Mouse (Mus musculus) cerebellum, adult 2 months (tissue): ENCODE results near the gene Xpr1. TPM values are rescaled to one million over a fixed set of nuclear protein-coding genes. Genes with fewer than 3 reads are reported as not detected.

Experiments
- DNase-seq, 2 experiments: peaks; one replicate each; pipeline ENCODE4 v3.0.0; 2021
- H3K27ac ChIP-seq: fragments of 200-500 bp; 2 replicates; pipeline ENCODE4 v1.5.1; 2012; ENCODE audit warnings: low read length, control low read depth, inconsistent platforms; ENCODE audit not compliant: insufficient read depth
- H3K27me3 ChIP-seq: fragments of 200-500 bp; 2 replicates; pipeline ENCODE4 v1.6.1; 2012; ENCODE audit warnings: inconsistent platforms, mild to moderate bottlenecking, low read length, moderate library complexity; ENCODE audit not compliant: control insufficient read depth, insufficient read depth
- H3K4me1 ChIP-seq: fragments of 200-500 bp; 2 replicates; pipeline ENCODE4 v1.6.1; 2011; ENCODE audit warnings: low read length; ENCODE audit not compliant: control insufficient read depth, insufficient read depth
- H3K4me3 ChIP-seq: fragments of 200-500 bp; replicated peaks from 2 replicates; pipeline ENCODE3; 2011; ENCODE audit warnings: mild to moderate bottlenecking, low read depth, low read length, control low read depth; ENCODE audit not compliant: insufficient read depth
- CTCF ChIP-seq: fragments of 200-500 bp; IDR thresholded peaks from 2 replicates; pipeline ENCODE4 v1.5.1; 2011; ENCODE audit warnings: low read depth, mild to moderate bottlenecking, control low read depth, low read length, moderate library complexity, borderline replicate concordance; ENCODE audit not compliant: insufficient read depth
- POLR2A ChIP-seq: fragments of 200-500 bp; IDR thresholded peaks from 2 replicates; pipeline ENCODE4 v1.6.1; 2011; ENCODE audit warnings: low read length, control low read depth, borderline replicate concordance; ENCODE audit not compliant: insufficient read depth
- WGBS: fragments of 180-500 bp; shearing (Covaris S2); methylation state at CpG from one replicate; pipeline ENCODE4 v1.1.7; 2018; 5-methylcytosine and 5-hydroxymethylcytosine counted together
- polyA plus RNA-seq: library from polyadenylated mRNA; depleted of rRNA; stranded (reverse); fragments of >200 nt; gene quantifications from 2 replicates; pipeline ENCODE4 v1.2.3, GENCODE M21; 2012; rRNA removed

Gene Xpr1
- polyA plus RNA-seq: 29.1 and 30.6 TPM in 2 replicates

DNA sequence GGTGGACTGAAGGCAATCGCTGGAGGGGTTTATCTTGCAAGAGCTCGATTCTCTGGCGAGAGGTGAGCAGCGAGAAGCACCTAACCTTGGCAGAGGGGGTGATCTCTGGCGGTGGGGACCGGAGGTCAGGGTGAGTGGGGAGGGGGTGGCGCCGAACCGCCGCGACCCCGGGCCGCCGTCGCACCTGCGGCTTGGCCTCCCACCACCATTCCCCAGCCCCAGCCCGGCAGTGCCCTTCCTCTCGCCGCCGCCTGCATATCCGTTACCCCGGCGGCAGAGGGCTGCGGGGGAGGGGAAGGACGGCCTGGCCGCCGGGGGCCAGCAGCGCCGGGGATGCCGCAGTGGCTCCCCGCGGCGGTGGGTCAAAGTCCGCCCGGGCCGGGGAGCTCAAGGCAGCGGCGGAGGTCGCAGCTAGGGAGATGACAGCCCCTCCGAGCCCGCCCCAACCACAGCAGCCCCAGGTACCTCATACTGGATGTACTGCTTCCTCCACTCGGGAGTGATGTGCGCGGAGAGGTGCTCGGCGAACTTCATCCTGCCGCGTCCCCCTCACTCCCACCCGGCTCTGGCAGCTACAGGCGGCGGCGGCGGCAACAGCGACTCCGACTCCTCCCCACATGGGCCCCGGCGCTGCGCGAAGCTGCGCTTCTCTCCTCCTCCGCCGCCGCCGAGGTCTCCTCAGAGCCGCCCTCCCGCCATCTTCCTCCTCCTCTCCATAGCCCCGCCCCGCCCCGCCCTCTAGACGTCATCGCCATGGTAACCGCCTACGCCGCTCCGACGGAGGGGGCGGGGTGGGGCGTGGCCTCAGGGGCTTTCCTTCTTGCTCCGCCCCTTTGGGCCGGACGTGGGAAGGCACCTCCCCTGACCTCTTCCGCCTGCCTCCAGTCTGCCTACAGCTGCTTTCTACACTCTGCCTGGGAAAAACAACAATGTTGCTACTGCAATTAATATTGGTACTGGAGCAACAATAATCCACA, at the start of gene Xpr1:
Gene Xpr1 (minus strand): TSS at position 715 of the 977 bp plus-strand sequence.
- peak within 1 kb of the TSS; percentile 57; the same call in 1 of the 2 replicates for H3K27ac ChIP-seq
- peak; percentile 93 to 94 for DNase-seq
- H3K4me1 ChIP-seq: no peaks in the 10 kb centered on the region
- peak within 1 kb of the TSS; percentile 85 for H3K4me3 ChIP-seq
- WGBS: under 1% methylated on average over 73 of the region's 82 CpGs
- TF ChIP-seq CTCF (no peak), POLR2A (peak; percentile 61)
- no peaks in the 10 kb centered on the region for H3K27me3 ChIP-seq

DNA sequence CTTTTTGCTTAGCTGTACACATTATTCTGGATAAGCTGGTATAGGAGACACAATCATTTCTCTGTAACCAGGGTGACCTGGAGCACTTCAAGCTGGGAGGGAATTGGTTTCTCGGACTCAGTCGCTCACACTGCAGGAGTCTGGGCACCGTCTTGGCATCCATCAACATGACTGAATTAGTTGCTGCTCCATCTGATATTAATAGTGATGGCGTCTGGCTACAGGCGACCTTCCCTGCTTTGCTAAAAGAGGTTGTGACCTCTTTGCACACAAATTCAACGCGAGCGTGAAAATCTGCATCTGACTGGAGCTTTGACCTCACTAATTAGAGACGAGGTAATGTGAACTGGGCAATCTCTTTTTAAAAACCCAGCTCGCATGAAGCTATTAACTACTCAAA, 46.2 kb upstream of the Xpr1 start:
- Histone ChIP-seq H3K27me3 (no peaks in the 10 kb centered on the region), H3K27ac (no peak overlapping the region), H3K4me1 (no peaks in the 10 kb centered on the region), H3K4me3 (no peak overlapping the region)
- 28% methylated on average over 10 of the region's 10 CpGs for WGBS
- TF ChIP-seq CTCF: no peak
- no peak for TF ChIP-seq POLR2A
- no peak for DNase-seq

DNA sequence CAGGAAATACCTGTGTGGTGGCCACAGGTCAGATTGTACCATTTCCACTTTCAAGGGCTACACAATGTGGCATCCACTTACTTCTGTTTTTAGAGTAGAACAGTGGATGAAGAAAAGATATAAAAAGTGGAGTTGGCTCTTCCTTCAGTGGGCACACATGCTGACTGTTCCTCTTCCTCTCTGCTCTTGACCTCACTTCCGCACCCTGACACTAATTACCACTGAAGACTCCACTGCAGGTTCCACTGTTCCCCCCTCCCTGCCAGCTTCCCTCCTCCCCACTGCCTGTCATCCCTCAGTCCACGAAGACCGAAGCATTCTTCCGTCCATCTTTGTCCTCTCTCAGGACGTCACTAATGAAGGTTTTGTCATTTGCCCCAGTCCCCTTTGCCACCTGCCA, 45.4 kb upstream of the Xpr1 start:
- Histone ChIP-seq H3K4me3 (no peak overlapping the region), H3K4me1 (no peaks in the 10 kb centered on the region), H3K27me3 (no peaks in the 10 kb centered on the region), H3K27ac (no peak overlapping the region)
- TF ChIP-seq CTCF (no peak), POLR2A (no peak)
- DNase-seq: no peak
- WGBS: 83% methylated on average over 5 of the region's 5 CpGs

DNA sequence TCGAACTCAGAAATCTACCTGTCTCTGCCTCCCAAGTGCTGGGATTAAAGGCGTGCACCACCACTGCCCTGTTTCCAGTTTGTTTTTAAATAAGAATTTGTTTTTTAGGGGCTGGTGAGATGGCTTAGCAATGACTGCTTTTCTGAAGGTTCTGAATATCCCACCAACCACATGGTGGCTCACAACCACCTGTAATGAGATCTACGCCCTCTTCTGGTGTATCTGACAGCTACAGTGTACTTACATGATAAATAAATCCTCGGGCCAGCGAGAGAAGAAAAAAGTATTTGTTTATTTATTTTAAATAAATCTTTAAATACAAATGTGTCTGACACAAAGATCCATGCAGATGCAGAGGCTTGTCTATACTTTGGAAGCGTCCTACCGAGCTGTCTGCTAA, 40.3 kb upstream of the Xpr1 start:
- no peaks in the 10 kb centered on the region for H3K4me1 ChIP-seq
- H3K27me3 ChIP-seq: no peaks in the 10 kb centered on the region
- TF ChIP-seq CTCF (no peak), POLR2A (no peak)
- H3K27ac ChIP-seq: no peak overlapping the region
- no peak for DNase-seq
- WGBS: 90% methylated on average over 7 of the region's 7 CpGs
- H3K4me3 ChIP-seq: no peak overlapping the region

DNA sequence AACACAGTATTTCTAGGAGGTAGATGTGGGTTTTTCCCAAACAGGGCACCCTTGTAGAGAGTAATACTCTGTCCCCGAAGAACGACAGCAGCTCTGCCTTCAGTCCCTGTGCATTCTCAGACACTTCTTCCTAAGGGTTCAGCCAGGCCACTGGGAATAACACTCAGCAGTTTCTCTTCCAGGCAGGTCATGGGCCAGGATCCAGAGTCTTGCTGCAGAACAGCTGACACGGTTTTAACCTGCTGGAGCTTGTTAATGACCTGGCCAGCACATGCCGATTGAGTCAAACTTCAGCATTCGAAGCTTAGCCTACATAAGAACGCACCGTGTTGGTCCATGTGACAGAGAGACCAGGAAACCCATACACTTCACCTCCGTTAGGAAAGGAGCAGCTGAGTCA, 36.0 kb upstream of the Xpr1 start:
- no peak overlapping the region for H3K27ac ChIP-seq
- 18% methylated on average over 8 of the region's 8 CpGs for WGBS
- peak; percentile 39 to 59 for DNase-seq
- H3K4me1 ChIP-seq: no peaks in the 10 kb centered on the region
- no peak overlapping the region for H3K4me3 ChIP-seq
- H3K27me3 ChIP-seq: no peaks in the 10 kb centered on the region
- TF ChIP-seq CTCF (no peak), POLR2A (no peak)

DNA sequence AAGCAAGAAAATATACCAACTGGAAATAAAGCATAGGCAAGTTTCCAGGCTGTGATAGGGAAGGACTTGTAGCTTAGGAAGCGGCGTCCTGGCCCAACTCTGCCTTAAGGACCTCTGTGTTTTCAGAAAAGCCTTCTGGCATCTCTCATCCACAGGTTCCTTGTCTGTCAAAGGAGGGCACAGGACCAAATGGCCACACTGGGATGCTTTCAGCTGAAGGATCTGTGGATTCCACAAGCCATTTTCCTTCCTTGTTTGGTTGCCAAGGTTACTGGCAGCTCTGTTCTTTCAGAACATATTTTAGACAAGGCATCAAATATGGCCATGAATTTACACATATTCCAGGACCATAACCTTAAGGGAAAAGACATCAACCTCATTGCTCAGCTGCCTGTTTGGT, 31.7 kb upstream of the Xpr1 start:
- no peaks in the 10 kb centered on the region for H3K27me3 ChIP-seq
- H3K4me1 ChIP-seq: no peaks in the 10 kb centered on the region
- H3K4me3 ChIP-seq: no peak overlapping the region
- no peak overlapping the region for H3K27ac ChIP-seq
- no peak for TF ChIP-seq POLR2A
- no peak for TF ChIP-seq CTCF
- 60% methylated on average over 2 of the region's 2 CpGs for WGBS
- DNase-seq: no peak

DNA sequence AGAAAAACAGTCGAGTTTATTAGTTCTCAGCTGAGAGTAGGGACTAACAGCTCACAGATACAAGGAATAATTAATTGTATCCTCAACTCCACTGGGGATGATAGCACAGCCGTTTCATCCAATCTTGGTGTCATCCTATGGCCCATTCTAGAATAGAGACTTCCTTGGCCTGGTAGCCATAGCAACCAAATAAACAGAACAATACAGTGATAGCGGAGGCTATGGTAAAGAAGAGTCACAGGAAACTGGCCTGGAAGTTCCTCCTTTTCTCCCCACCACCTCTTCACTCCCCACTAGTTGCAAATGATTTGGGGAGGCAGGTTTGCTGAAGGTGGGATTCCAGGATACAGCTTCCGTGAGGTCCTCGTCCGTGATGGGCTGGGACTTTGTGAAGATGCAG, 30.1 kb upstream of the Xpr1 start:
- WGBS: 86% methylated on average over 6 of the region's 6 CpGs
- TF ChIP-seq CTCF: no peak
- TF ChIP-seq POLR2A: no peak
- Histone ChIP-seq H3K27ac (no peak overlapping the region), H3K4me3 (no peak overlapping the region), H3K27me3 (no peaks in the 10 kb centered on the region), H3K4me1 (no peaks in the 10 kb centered on the region)
- no peak for DNase-seq

DNA sequence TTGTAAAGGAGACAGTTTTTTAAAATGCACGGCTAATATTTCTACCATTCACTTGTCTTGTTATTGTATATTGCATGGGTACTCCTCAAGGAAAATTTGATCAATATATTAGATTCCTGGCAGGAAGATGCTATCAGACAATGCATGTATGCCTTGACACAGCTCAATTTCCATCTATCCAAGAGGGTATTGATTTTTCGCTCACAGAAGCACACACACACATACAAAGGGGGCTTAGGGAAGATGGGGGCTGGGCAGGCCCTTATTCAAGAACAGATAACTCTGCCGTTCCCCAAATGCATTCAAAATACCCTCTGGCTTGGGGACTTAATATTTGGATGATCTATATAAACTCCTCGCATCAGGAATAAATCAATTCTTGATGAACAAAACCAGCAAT, 25.9 kb upstream of the Xpr1 start:
- TF ChIP-seq POLR2A: no peak
- TF ChIP-seq CTCF: no peak
- Histone ChIP-seq H3K4me3 (no peak overlapping the region), H3K27ac (no peak overlapping the region), H3K4me1 (no peaks in the 10 kb centered on the region), H3K27me3 (no peaks in the 10 kb centered on the region)
- 92% methylated on average over 4 of the region's 4 CpGs for WGBS
- DNase-seq: no peak
